Mouse (Mus musculus) liver, adult 2 months (tissue): ENCODE measurements at regions not wholly inside any gene's neighbourhood (a gene's known extent, or its start where the extent isn't known, plus 50 kb on each side); places are given as distances from the start of the nearest gene placed in this dataset.

ENCODE experiments used
- DNase-seq: peaks from one replicate; pipeline ENCODE4 v3.0.0-alpha.2; 2011; ENCODE audit warnings: low read depth, low spot score; ENCODE audit errors: extremely low read depth
- H3K27ac ChIP-seq: fragments of 200-500 bp; replicated peaks from 2 replicates; pipeline ENCODE4 v1.5.1; 2012; ENCODE audit warnings: low read depth, mild to moderate bottlenecking, control low read depth, inconsistent platforms, low read length; ENCODE audit not compliant: insufficient read depth
- H3K27me3 ChIP-seq: fragments of 200-500 bp; 2 replicates; pipeline ENCODE4 v1.6.1; 2012; ENCODE audit warnings: mild to moderate bottlenecking, moderate library complexity, low read length, inconsistent platforms; ENCODE audit not compliant: control insufficient read depth, insufficient read depth
- H3K36me3 ChIP-seq: fragments of 200-500 bp; 2 replicates; pipeline ENCODE4 v1.6.1; 2012; ENCODE audit warnings: low read length, inconsistent platforms; ENCODE audit not compliant: control insufficient read depth, insufficient read depth
- H3K4me1 ChIP-seq: fragments of 200-500 bp; 2 replicates; pipeline ENCODE4 v1.6.1; 2011; ENCODE audit warnings: low read length; ENCODE audit not compliant: control insufficient read depth, insufficient read depth
- H3K4me3 ChIP-seq: fragments of 200-500 bp; 2 replicates; pipeline ENCODE4 v1.5.1; 2011; ENCODE audit warnings: low read depth, mild to moderate bottlenecking, control low read depth, low read length, moderate library complexity; ENCODE audit not compliant: insufficient read depth
- H3K79me2 ChIP-seq: fragments of 200-500 bp; 2 replicates; pipeline ENCODE4 v1.6.1; 2012; ENCODE audit warnings: inconsistent platforms, mild to moderate bottlenecking, low read length, moderate library complexity; ENCODE audit not compliant: control insufficient read depth, insufficient read depth
- H3K9ac ChIP-seq: fragments of 200-500 bp; 2 replicates; pipeline ENCODE4 v1.6.1; 2012; ENCODE audit warnings: low read depth, mild to moderate bottlenecking, control low read depth, inconsistent platforms, low read length
- CTCF ChIP-seq: fragments of 200-500 bp; IDR thresholded peaks from 2 replicates; pipeline ENCODE4 v1.5.1; 2011; ENCODE audit warnings: low read depth, low read length, control low read depth
- POLR2A ChIP-seq: fragments of 200-500 bp; IDR thresholded peaks from 2 replicates; pipeline ENCODE4 v1.6.1; 2011; ENCODE audit warnings: low read length, control low read depth; ENCODE audit not compliant: insufficient read depth; ENCODE audit errors: extremely low read depth
- WGBS: fragments of 180-500 bp; shearing (Covaris S2); methylation state at CpG from one replicate; pipeline ENCODE4 v1.1.7; 2018; 5-methylcytosine and 5-hydroxymethylcytosine counted together

DNA sequence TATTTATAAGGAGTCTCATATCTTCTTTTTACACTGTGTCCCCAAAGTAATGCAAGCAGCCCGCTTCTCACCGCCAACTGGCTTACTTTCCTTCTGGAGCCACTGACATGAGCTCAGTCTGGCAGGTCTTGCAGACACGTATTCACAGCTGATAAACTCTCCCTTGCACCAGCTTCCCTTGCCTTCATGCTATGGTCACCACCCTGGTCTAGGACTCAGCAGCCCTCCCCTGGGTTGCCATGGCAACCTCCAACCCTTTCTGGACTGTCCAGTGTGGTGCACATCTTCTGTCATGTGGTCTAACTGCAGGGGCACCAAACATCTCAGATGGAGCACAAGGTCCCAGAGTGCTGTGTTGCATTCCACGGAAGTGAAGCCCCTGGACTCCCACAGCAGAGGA, 102.1 kb upstream of the Kazn start:
- Histone ChIP-seq H3K79me2 (no peaks in the 10 kb centered on the region), H3K4me3 (no peak overlapping the region), H3K9ac (no peak overlapping the region), H3K27ac (no peak overlapping the region), H3K27me3 (no peaks in the 10 kb centered on the region), H3K4me1 (no peaks in the 10 kb centered on the region), H3K36me3 (no peaks in the 10 kb centered on the region)
- DNase-seq = no peak
- no peak for TF ChIP-seq POLR2A
- TF ChIP-seq CTCF = no peak
- 70% methylated on average over 4 of the region's 4 CpGs for WGBS

- no peak for DNase-seq
- Histone ChIP-seq H3K79me2 (no peaks in the 10 kb centered on the region), H3K9ac (no peak overlapping the region), H3K4me3 (no peak overlapping the region), H3K36me3 (no peaks in the 10 kb centered on the region), H3K4me1 (no peaks in the 10 kb centered on the region), H3K27ac (no peak overlapping the region), H3K27me3 (no peaks in the 10 kb centered on the region)
- WGBS = 26% methylated on average over 3 of the region's 3 CpGs
- TF ChIP-seq POLR2A (no peak), CTCF (no peak)
Observed at GRCm38 (mm10) chr4:142340057-142340456, 100.9 kb upstream of the Kazn start.

DNA sequence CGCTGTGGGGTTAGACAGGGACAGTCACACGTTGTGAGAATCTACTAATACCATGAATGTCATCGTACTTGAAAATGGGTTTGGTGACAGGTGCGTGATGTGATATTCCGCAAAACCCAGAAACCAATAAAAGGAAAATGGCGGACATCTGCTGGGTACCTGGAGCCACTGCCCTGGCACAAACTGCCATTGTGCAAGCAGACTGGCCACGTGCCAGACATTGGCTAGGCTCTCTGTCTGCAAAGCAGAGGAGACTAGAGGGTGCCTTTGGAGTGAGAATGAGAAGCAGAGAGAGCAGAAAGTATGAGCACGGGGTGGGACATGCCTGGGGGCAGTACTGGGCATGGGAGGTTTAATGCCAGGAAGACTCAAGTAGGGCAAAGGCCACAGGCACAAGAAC, 98.5 kb upstream of the Kazn start:
- H3K27me3 ChIP-seq = no peaks in the 10 kb centered on the region
- no peaks in the 10 kb centered on the region for H3K79me2 ChIP-seq
- H3K36me3 ChIP-seq = no peaks in the 10 kb centered on the region
- H3K9ac ChIP-seq = no peak overlapping the region
- 82% methylated on average over 8 of the region's 8 CpGs for WGBS
- H3K27ac ChIP-seq = no peak overlapping the region
- H3K4me1 ChIP-seq = no peaks in the 10 kb centered on the region
- TF ChIP-seq POLR2A (no peak), CTCF (no peak)
- peak; percentile 7 for DNase-seq
- H3K4me3 ChIP-seq = no peak overlapping the region

- WGBS = 43% methylated on average over 2 of the region's 2 CpGs
Observed at GRCm38 (mm10) chr4:142336943-142337342, 97.7 kb upstream of the Kazn start.

GRCm38 (mm10) chr4:142334084-142334483, 94.9 kb upstream of the Kazn start:
- Histone ChIP-seq H3K36me3 (no peaks in the 10 kb centered on the region), H3K79me2 (no peaks in the 10 kb centered on the region), H3K9ac (no peak overlapping the region), H3K4me3 (no peak overlapping the region), H3K27me3 (no peaks in the 10 kb centered on the region), H3K27ac (no peak overlapping the region), H3K4me1 (no peaks in the 10 kb centered on the region)
- WGBS = 73% methylated on average over 7 of the region's 7 CpGs
- TF ChIP-seq POLR2A (no peak), CTCF (no peak)
- DNase-seq = no peak

More at GRCm38 (mm10) chr4:142336943-142337342, 97.7 kb upstream of the Kazn start:
- TF ChIP-seq CTCF (no peak), POLR2A (no peak)
- Histone ChIP-seq H3K4me1 (no peaks in the 10 kb centered on the region), H3K36me3 (no peaks in the 10 kb centered on the region), H3K9ac (no peak overlapping the region), H3K4me3 (no peak overlapping the region), H3K79me2 (no peaks in the 10 kb centered on the region), H3K27ac (no peak overlapping the region), H3K27me3 (no peaks in the 10 kb centered on the region)
- no peak for DNase-seq

DNA sequence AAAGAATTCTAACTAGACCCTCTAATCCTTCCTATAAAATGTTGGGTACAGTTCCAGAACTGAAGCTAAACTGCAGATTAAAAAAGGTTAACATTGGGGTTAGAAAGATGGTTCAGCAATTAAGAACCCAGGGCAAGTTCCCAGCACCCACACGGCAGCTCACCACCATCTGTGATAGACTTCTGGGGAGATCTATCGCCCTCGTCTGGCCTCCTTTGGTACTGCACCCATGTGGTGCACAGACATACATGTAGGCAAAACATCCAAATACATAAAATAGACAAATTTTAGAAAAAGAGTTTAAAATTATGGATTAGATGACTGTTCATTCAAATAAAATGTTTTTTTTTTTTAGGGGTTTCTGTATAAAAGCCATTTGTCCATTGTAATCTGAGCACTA, 91.4 kb upstream of the Kazn start:
- Histone ChIP-seq H3K79me2 (no peaks in the 10 kb centered on the region), H3K4me3 (no peak overlapping the region), H3K4me1 (no peaks in the 10 kb centered on the region), H3K27me3 (no peaks in the 10 kb centered on the region), H3K36me3 (no peaks in the 10 kb centered on the region), H3K27ac (no peak overlapping the region), H3K9ac (no peak overlapping the region)
- 85% methylated on average over 3 of the region's 3 CpGs for WGBS
- no peak for DNase-seq
- TF ChIP-seq POLR2A = no peak
- TF ChIP-seq CTCF = no peak
